Mouse (Mus musculus): ENCODE data around the gene Usp19.

Usp19 gene

DNA sequence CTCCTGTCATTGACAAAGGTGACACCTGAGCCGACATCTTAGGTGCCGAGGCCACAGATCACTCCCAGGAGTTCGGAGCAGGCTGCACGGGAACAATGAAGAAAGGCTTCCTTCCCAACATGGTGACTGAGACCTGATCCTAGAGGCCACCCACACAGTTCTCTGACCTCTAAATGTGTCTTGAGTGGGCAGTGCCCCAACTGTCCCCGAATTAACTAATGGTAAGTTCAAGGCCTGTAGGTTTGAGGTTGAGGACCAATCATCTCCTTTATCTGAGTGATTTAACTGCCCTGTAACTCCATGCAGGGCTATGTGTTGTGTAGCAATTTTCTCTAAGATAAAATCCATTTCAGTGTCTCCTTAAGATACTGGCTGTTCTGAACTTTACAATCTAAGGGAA, 21.0 kb upstream of the Usp19 start:
- no peak for DNase-seq (ENCODE audit: low read depth, low spot score)

DNA sequence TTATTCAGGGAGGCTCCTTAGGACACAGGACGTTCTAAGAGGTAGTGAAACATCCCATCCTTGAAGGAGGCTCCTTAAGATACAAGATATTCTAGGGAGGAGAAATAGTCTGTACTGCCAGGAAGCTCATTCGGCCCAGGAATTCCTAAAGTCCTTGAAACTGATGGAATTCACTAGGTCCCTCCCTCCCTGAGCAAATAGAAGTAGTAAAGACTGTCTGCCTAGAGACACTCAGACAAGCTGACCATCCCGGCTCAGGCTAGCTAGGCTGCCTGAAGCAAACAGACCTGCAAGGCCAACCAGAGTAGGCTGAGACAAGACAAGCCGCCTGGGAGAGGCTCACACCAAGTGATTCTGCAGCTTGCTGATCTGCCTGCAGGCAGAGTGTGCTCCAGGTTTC, 20.6 kb upstream of the Usp19 start:
- no peak for DNase-seq (ENCODE audit: low read depth, low spot score)

DNA sequence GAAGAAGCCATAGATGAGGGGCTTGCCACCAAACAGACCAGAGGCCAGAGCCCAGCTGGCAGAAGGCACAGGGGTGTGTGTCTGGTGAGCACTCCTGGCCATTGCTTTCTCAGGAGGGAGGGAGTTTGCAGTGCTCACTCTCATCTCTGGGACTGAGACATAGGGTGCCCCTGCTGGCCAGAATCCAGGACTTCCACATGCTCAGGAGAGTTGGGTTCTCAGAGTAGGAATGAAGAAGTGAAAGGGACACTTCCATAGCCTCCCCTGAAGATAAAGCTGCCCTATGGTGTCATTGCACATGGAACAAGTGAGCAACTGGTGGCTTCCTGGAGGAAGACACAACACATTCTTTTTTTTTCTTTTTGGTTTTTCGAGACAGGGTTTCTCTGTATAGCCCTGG, 15.9 kb upstream of the Usp19 start:
- DNase-seq (ENCODE audit: low read depth, low spot score): no peak

DNA sequence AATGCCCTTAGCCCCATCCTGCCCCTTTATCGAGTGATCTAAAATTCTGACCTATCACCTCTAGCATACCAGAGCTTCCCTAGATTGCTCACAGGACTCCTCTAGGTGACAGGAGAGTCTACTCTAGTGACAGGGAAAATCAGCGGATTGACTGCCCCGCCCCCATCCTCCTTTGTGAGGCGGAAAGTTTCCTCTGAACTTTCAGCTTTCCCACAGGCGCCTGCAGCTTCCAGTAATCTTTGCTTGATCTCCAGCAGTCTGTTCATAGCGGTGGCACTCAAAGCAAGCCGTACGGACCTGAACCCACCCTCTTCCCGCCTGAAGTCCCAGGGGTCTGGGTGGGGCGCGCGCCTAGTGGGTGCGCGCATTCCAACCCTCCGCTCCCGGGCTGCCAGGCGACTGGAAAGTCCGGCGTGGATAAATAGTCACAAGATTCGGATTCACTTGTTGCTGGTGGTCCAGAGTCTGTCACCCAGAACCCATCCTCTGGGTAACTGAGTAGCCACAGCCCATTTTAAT, 11.7 kb upstream of the Usp19 start:
- DNase-seq (ENCODE audit: low read depth, low spot score): no peak

DNA sequence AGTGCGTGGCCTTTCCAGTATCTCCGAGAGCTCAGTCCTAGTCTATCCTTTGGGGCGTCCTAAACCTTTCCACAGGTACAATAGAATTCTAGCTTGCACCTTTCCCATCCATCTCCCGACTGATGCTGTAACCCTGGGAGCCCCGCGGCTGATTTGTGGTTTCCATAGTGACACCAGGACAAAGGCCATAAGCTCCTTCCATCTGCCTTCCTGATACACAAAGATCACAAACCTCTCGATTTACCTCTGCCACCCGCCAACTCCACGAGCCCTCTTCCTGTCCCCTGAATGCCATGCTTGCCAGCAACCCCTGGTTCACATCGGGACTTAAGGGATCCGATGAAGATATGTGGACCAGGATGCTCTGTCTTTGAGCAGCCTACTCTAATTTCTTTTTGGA, 11.2 kb upstream of the Usp19 start:
- DNase-seq (ENCODE audit: low read depth, low spot score): no peak

DNA sequence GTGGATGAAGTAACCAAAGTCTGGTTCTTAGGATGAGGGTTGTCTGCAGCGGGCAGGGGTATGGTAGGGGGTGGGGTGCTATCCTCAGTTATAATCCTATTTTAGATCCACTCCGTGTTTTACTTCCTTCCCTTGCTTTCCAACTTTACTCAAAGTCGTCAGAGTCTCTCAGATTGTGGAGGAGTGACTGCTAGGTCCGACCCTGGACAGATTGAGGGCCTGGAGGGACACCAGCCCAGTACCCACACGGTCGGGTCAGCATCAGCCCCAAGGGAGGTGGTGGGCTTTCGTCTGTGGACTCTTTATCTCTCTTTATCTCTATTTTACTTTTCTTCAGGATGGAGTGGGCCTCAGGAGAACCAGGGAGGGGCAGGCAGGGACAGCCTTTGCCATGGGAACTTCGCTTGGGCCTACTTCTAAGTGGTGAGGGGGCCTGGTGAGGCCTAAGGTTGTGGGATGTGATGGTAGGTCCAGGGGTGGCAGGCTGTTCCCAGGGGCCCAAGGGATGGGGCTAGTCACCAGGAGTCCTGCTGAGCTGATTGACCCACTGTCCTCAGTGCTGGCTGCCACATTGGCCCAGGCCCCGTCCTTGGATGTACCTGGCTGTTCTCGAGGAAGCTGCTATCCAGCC, 10.6 kb upstream of the Usp19 start, which contains the start of gene Lamb2:
Gene Lamb2, plus strand, starts transcription at position 16 of the 631 bp plus-strand sequence.
- DNase-seq (ENCODE audit: low read depth, low spot score): no peak

DNA sequence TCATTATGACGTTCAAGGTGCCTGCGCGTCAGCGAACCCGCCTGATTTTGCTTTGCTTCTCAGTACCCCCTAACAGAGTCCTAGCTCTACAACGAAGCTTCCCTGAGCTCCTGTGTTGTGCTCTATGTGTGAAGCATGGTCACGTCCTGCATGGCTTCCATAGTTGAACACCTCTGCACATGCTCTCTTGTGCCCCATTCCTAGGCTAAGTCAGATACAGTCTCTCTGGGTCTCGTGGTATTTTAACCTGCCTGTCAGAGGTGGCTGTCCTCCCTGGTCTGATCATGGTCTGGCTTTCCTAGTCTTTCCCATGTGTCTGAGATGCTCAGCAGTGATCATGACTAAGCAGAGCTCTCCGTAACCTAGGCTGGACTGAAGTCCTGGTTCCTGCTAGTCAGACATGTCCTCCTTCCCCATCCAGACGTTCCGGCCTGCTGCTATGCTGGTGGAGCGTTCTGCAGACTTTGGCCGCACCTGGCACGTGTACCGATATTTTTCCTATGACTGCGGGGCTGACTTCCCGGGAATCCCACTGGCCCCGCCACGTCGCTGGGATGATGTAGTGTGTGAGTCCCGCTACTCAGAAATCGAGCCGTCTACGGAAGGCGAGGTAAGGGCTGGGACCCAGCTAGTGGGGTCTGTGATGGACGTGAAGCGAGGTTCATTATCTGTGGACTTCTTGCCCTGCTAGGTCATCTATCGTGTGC, 9.4 kb upstream of the Usp19 start:
- DNase-seq (ENCODE audit: low read depth, low spot score): no peak

DNA sequence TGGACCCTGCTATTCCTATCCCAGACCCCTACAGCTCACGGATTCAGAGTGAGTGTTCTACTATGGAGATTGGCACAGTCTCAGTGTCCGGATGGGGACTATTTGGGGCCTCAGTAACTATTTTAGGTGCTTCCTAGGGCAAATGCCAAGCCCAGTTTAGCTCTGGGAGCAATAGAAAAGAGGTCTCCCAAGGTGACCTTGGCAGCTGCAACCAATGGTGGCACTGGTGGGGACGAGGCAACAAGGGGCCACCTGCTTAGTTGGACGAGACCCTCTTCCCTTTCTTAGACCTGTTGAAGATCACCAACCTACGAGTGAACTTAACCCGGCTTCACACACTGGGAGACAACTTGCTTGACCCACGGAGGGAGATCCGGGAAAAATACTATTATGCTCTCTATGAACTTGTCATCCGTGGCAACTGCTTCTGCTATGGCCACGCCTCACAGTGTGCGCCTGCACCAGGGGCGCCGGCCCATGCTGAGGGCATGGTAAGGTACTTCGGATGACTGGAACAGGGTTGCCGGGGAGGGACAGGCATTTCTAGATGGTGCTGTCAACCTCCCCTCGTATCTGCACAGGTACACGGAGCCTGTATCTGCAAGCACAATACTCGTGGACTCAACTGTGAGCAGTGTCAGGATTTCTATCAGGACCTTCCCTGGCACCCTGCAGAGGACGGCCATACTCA, 8.7 kb upstream of the Usp19 start:
- no peak for DNase-seq (ENCODE audit: low read depth, low spot score)

DNA sequence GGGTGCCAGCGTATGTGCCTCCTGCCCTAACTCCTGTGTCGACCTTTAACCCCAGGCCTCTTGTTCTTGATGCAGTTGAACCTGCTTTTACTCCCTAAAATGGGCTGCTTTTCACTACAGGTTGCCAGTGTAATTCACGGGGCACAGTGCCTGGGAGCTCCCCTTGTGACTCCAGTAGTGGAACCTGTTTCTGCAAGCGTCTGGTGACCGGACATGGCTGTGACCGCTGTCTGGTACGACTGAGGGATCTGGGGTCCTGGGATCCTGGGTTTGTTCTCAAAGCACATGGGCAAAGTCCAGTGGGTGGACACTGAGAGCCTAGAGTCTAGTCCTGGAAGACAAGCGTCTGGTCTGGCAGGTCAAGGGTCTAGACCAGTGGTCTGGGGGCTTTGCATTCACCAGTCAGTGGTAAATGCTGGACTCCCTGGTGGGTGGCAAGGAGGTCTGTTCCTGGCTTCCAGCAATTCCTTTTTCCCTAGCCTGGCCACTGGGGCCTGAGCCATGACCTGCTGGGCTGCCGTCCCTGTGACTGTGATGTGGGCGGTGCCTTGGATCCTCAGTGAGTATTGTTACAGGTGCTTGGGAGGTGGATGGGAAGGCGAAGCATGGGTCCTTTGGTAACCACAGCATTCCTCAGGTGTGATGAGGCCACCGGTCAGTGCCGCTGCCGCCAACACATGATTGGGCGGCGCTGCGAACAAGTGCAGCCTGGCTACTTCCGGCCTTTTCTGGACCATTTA, 7.2 kb upstream of the Usp19 start:
- DNase-seq (ENCODE audit: low read depth, low spot score): no peak

DNA sequence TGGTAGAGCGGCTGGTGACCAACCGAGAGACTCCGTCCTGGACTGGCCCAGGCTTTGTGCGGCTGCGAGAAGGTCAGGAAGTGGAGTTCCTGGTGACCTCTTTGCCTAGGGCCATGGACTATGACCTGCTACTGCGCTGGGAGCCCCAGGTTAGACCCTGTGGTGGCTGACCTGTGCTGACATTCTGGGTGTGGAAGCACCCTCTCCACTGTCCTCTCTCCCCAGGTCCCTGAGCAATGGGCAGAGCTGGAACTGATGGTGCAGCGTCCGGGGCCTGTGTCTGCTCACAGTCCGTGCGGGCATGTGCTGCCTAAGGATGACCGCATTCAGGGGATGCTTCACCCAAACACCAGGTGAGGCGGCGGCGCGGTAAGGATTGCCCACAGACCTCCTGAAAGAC, 6.4 kb upstream of the Usp19 start:
- no peak for DNase-seq (ENCODE audit: low read depth, low spot score)

DNA sequence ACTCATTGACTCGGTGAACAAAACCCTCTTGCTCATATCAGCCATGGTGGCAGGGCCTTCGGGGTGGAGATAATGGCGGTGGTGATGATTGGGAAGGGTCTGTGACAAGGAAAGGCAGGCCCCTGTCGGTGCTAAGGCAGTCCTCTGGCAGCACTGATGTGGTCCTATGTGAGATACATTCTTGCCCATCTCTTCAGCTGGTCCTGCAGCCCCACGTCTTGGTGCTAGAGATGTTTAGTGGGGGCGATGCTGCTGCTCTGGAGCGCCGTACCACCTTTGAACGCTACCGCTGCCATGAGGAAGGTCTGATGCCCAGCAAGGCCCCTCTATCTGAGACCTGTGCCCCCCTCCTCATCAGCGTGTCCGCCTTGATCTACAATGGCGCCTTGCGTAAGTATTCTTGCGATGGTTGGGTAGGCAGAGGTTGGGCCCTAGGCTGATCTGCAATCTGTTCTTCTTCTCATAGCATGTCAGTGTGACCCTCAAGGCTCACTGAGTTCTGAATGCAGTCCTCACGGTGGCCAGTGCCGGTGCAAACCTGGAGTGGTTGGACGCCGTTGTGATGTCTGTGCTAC, 5.0 kb upstream of the Usp19 start:
- no peak for DNase-seq (ENCODE audit: low read depth, low spot score)

DNA sequence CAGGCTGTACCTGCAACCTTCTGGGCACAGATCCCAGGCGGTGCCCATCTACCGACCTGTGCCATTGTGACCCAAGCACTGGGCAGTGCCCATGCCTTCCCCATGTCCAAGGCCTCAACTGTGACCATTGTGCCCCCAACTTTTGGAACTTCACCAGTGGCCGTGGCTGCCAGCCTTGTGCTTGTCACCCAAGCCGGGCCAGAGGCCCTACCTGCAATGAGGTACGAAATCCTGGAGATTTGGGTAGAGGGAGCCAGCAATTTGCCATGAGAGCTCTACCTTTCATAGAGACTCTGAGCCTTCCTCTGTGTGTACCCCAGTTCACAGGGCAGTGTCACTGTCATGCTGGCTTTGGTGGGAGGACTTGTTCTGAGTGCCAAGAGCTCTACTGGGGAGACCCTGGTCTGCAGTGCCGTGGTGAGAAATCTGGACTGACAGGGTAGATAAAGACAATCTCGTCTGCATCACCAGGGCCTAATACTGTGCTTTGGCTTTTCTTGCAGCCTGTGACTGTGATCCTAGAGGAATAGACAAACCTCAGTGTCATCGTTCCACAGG, 3.4 kb upstream of the Usp19 start:
- no peak for DNase-seq (ENCODE audit: low read depth, low spot score)

DNA sequence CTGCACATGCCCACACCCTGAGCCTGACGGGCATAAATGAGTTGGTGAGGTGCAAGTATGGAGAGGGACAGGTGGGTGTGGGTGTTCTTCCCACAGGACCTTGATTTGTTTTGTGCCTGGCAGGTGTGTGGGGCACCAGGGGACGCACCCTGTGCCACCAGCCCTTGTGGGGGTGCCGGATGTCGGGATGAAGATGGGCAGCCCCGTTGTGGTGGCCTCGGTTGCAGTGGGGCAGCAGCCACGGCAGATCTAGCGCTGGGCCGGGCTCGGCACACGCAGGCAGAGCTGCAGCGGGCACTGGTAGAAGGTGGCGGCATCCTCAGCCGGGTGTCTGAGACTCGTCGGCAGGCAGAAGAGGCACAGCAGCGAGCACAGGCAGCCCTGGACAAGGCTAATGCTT, 2.0 kb upstream of the Usp19 start:
- DNase-seq (ENCODE audit: low read depth, low spot score): no peak

DNA sequence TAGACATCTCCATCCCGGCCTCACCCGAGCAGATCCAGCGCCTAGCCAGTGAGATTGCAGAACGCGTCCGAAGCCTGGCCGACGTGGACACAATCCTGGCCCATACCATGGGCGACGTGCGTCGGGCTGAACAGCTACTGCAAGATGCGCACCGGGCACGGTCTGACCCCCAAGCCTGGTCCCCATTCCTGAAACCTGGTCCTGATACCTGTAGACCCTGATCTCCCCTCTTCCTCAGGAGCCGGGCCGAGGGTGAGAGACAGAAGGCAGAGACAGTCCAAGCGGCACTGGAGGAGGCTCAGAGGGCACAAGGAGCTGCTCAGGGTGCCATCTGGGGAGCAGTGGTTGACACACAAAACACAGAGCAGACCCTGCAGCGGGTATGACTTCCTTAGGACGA, 1.2 kb upstream of the Usp19 start:
- DNase-seq (ENCODE audit: low read depth, low spot score): no peak

DNA sequence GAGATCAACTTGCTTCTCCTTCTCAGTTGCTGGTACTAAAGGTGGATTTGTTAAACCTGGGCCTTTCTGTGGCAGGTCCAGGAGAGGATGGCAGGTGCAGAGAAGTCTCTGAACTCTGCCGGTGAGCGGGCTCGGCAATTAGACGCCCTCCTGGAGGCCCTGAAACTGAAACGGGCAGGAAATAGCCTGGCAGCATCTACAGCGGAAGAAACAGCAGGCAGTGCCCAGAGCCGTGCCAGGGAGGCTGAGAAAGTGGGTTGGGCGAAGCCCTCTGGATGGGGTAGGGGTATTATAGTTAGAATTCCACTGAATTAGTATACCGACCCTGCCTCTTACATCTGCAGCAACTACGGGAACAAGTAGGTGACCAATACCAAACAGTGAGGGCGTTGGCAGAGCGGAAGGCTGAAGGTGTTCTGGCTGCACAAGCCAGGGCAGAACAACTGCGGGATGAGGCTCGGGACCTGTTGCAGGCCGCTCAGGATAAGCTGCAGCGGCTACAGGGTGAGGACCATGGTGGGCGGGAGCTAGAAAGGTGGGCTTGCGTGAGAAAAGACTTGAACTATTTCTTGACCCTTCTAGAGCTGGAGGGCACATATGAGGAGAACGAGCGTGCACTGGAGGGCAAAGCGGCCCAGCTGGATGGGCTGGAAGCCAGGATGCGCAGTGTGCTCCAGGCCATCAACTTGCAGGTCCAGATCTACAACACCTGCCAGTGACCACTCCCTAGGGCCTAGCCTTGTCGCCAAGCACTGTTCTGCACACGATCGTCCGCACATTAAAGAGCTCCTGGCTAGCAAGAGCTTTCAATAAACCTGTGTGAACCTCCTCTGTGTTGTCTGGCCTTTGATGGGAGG, 472 bp upstream of the Usp19 start:
- DNase-seq (ENCODE audit: low read depth, low spot score): no peak

DNA sequence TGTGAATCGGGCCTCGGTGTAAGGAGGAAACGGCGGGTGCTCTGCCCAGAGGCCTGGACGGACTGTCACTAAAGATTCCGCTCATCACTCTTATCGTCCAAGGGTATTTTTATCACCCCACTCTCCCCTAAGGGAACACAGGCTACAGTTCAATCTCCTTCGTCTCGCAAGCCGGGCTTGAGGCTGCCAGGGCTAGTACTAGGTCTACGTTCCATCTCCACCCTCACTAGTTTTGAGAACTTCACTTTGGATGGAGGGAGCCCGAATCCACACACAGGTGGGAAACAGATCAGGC, 831 bp downstream of the Usp19 start:
- DNase-seq (ENCODE audit: low read depth, low spot score): no peak

DNA sequence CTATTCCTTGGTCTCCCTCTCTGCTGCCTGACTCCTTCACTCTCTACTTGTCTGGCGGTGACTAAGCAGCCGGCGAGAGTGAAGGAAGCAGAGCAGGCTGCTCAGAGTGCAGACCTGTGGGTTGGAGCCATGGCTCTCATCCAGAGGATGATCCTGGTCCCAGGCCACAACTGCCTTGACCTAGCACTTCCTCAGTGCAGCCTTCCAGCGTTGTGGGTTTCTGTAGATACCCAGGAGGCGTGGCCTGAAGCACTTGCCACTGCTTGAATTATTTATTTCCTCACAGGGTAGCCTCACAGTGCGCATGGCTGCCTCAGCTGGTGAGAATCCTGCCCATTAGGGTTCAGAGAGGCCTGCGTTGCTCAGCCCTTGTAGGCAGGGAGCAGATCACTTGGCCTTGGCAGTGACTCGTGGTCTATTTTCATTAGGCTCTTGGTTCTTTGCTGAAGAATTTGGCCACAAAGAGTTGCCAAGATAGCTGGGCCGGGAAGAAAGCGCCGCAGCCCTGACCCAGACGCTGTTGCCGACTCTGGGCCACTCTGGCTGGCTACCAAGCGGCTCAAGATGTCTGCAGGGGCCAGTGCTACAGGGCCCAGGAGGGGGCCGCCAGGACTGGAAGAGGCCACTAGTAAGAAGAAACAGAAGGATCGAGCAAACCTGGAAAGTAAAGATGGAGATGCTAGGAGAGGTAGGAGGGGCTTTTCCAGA, 1.8 kb downstream of the Usp19 start:
- DNase-seq (ENCODE audit: low read depth, low spot score): no peak

DNA sequence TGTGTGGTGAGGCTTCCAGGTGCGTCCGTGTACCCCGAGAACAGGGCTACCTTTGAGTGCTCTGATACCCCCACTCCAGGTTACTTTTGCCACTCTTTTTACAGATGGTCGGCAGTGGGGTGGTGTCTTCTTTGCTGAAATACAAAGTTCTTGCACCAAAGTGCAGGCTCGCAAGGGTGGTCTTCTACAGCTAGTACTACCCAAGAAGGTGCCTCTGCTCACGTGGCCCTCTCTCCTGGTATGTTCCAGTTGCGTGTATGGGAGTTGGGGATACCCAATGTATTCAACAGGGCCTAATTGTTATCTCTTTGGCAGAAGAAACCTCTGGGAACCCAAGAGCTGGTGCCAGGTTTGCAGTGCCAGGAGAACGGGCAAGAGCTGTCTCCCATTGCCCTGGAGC, 2.8 kb downstream of the Usp19 start:
- no peak for DNase-seq (ENCODE audit: low read depth, low spot score)

DNA sequence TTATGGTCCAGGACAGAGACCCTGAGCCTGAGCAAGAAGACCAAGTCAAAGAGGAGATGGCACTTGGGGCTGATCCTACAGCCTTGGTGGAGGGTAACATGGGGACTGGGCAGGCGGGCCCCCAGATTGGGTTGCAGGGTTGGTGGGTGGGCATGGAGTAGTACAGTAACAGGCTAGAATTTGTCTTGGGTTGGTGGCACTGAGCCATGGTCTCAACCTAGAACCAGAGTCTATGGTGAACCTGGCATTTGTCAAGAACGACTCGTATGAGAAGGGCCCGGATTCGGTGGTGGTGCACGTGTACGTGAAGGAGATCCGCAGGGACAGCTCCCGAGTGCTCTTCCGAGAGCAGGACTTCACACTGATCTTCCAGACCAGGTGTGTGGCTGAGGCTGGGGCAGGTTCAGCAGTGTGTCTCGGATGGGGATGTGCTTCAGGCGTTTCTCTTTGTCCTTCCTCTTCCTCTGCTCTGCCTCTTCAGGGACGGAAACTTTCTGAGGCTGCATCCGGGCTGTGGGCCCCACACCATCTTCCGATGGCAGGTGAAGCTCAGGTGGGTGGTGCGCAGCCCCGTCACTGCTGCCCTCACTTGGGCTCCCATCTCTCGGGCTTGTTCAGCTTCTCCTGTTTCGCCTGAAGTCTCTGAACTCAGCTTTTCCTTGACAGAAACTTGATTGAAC, 3.9 kb downstream of the Usp19 start:
- DNase-seq (ENCODE audit: low read depth, low spot score): no peak

DNA sequence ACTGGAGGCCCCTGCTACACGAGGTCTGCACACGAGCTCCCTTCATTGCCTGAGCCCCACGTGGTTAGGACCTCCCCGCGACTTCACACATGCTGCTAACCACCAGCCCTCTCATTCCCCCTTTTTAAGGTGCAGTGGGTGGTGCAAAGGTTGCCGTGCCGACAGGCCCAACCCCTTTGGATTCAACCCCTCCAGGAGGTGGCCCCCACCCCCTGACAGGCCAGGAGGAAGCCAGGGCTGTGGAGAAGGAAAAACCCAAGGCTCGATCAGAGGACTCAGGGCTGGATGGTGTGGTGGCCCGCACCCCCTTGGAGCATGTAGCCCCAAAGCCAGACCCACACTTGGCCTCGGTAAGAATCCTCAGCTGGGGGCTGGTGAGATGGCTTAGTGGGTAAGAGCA, 4.5 kb downstream of the Usp19 start:
- no peak for DNase-seq (ENCODE audit: low read depth, low spot score)

Data from brain, embryonic 18.5 days (tissue).